In genomic region chr5:135471747-135472146, GRCm38 (mm10) we compare ENCODE assay signal across 12 mouse cellular contexts.
"Had no signal": no experiment of that assay in that cellular context is flagged by ENCODE, and none has a peak within 500 bp of the region (broad histone marks: within the 10 kb centered on the region; RNA-seq: fewer than 3 reads in every experiment).

No protein-coding gene starts in this region.

- H3K27ac ChIP-seq: intestine, embryonic 15.5 days; limb, embryonic 15.5 days; liver, embryonic 13.5 days; midbrain, embryonic 13.5 days; neural tube, embryonic 13.5 days; stomach, postnatal 0 days had no signal

- H3K4me2 ChIP-seq: intestine, embryonic 15.5 days; limb, embryonic 15.5 days; liver, embryonic 13.5 days; midbrain, embryonic 13.5 days; neural tube, embryonic 13.5 days had no signal

- H3K4me1 ChIP-seq: intestine, embryonic 15.5 days; limb, embryonic 15.5 days; liver, embryonic 13.5 days; midbrain, embryonic 13.5 days had no signal

- H3K36me3 ChIP-seq: intestine, embryonic 15.5 days; liver, embryonic 13.5 days had no signal

- H3K27me3 ChIP-seq: intestine, embryonic 15.5 days; limb, embryonic 15.5 days; liver, embryonic 13.5 days; midbrain, embryonic 13.5 days; neural tube, embryonic 13.5 days had no signal

- H3K4me3 ChIP-seq: intestine, embryonic 15.5 days; limb, embryonic 15.5 days; liver, embryonic 13.5 days; midbrain, embryonic 13.5 days; neural tube, embryonic 13.5 days had no signal

- H3K9ac ChIP-seq: intestine, embryonic 15.5 days; limb, embryonic 15.5 days; liver, embryonic 13.5 days; midbrain, embryonic 13.5 days; neural tube, embryonic 13.5 days had no signal

- H3K9me3 ChIP-seq: intestine, embryonic 15.5 days; limb, embryonic 15.5 days; liver, embryonic 13.5 days; midbrain, embryonic 13.5 days; neural tube, embryonic 13.5 days had no signal

- DNase-seq: kidney, adult 18-20 months; kidney, postnatal 10 days; liver, embryonic 13.5 days; retina, postnatal 1 day; right cerebral cortex, postnatal 14 days; thymus, adult 18-20 months; thymus, postnatal 14 days had no signal

- ATAC-seq: intestine, embryonic 15.5 days; midbrain, embryonic 13.5 days had no signal
